Mouse (Mus musculus) retina, postnatal 1 day (tissue): ENCODE measurements around the gene Gm45623.

Experiments
- DNase-seq: peaks from one replicate; pipeline ENCODE4 v3.0.0-alpha.2; 2012

The Gm45623 gene

DNA sequence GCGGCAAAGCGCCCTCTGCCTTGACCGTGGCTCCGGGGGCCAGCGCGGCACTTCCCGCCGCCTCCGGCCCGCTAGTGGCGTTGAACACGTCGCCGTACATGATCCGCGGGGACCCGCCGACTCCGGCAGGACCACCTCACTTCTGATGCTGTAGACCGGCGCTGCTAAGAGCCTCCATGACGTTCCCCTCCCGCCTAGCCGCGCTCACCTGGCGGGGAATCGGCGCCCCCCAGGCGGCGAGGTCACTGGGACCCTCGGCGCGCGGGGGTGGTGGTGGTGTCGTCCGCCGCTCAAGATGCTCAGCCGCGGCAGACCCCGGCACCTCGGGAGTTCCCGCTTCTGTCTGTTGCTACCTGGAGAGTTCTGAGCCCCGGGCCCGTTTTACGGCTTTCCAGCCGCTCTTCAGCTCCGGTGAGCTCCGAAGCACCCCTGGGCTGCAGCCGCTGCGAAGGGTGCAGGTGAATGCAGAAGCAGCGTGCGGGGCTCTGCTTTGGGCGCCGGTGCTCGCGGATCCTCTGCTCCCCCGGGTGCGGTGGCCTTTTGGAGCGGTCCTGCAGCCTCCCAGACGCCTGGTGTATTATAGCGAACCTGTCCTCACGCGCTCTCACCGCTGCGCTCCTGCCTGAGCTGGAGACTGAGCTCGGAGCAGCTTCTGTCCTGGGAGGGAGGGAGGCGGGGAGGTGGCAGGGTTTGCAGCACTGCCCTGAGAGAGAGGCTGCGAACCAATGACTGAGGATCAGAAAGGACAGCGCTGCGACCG, at the start of gene Gm45623:
Gene Gm45623, minus strand, starts transcription at position 636 of the 760 bp plus-strand sequence.
- DNase-seq = peak; percentile 42

DNA sequence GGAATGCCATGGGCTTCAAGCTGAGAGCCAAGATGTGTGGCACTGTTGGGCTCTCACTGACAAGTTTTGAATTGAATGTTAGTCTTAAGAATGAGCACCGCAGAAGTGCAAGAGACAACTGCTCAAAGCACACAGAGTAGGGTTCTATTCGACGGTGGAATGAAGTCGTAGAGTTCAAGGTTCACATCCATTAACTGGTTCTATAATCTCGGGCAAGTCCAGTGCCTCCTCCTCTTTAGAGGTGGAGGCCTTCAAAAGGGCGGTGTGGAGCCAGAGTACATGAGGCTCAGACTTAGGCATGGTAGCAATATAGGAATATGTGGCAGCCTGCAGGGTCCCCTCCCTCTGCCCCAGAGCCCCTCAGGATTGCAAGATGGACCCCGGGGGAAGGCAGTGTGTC, 43.8 kb upstream of the Gm45623 start:
- no peak for DNase-seq

DNA sequence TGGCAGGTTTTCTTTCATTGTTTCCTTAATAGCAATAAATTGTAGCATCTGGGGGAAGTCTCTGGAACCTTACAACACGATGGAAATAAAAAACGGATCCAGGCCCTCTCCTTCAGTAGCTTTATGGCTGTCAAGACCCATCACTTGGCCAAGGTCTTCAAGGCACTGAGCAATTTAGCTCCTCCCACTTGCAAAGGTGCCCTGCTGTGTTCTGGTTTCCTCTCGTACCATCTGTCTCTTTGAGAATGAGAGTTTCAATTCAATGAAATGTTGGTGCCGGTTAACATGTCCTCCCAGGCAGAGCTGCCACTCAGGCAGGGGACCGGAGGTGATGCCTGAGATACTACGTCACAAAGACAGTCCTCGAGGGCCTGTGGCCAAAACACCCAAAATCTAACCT, 41.9 kb upstream of the Gm45623 start:
- DNase-seq = no peak

GRCm38 (mm10) chr13:56794441-56794840, 40.8 kb upstream of the Gm45623 start:
- DNase-seq = no peak

- DNase-seq = no peak
Observed at GRCm38 (mm10) chr13:56792844-56793243, 39.2 kb upstream of the Gm45623 start.

DNA sequence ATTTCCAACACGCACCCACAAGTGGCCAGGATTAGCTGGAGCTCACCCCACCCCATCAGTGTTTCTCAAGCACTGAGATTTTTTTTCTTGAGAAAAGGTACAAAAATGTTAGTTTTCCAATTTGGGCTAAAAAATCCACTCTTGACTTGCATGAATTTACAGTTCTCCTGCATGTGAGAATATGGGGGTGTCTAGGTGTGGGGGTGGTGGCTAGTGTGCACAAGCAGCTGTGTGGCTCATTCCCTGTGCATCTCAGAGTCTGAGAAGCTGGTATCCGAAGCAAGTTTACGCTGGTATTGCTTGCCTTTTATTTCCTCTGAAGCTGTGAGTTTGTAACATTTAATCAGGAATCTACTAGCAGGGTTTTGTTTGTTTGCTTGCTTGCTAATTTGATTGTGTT, 37.1 kb upstream of the Gm45623 start:
- no peak for DNase-seq

DNA sequence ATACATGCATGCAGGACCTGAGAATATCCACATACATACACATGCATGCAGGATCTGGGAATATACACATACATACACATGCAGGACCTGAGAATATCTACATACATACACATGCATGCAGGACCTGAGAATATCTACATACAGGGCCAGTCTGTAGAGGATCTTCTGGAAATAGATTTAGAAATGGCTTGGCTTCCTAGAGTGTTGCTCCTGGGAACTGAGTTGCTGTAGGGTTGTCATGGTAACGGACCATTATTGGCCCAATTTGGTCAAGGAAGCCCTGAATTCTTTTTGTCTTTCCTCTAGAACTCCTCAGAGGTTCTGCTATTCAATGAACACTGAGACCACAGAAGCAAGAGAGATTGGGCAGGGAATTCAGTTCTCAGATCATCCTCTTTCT, 29.0 kb upstream of the Gm45623 start:
- no peak for DNase-seq

- no peak for DNase-seq
Observed at GRCm38 (mm10) chr13:56781697-56782096, 28.1 kb upstream of the Gm45623 start.

DNA sequence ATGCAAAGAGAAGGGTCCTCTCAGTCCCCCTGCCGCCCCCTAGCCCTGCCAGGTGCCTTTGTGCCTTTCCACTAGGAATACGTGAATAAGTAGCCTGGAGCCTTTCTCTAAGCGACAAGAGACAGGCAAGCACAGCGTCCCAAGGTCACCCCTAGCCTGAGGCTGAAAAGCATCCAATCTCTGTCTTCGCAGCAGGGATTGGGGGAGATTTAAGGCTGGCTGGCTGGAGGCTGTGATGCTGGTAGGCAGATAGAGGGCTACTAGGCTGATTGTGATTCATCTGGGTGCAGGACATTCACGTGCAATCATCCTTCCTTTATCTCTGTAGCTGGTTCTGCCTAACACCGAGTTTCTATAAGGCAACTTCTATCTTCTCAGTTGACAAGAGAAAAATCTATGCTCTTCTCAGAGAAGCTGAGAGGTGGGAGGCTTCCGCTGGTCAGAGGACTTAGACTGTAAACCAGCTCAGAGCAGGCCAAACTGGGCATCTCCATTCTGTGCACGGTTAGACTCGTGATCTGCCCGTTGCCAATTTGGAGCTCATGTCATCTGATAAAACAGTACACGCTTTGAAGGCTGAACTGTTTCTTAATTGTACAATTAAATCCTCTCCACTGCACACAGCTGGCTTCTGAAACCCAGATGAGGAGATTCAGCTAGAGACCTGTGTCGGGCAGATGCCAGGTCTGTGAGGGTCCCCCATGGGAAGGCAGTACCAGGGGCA, 27.3 kb upstream of the Gm45623 start:
- DNase-seq = peak; percentile 54

DNA sequence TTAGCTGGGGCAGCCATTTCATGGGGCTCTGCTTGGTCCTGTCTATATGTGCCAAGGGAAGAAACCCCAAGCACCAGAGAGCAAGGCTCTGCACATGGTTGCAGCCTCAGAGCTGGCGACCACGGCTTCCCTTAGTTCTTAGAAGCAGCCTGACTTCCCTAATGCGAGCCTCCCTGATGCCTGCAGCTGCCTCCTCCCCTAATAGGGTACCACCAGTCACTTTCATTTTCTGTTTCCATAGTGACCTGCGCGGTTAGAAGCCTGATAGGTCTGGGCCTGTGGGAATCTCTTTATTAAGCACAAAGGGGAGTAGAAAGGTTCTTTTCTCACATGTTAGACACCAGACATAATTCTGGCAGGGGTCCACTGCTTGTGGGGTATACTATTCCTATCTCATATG, 20.7 kb upstream of the Gm45623 start:
- DNase-seq = peak; percentile 85

GRCm38 (mm10) chr13:56773262-56773870, 19.7 kb upstream of the Gm45623 start:
- DNase-seq = no peak

GRCm38 (mm10) chr13:56772592-56772991, 19.0 kb upstream of the Gm45623 start:
- DNase-seq = no peak

- DNase-seq = no peak
Observed at GRCm38 (mm10) chr13:56770786-56771185, 17.2 kb upstream of the Gm45623 start.

- peak; percentile 88 for DNase-seq
Observed at GRCm38 (mm10) chr13:56770136-56770578, 16.5 kb upstream of the Gm45623 start.

GRCm38 (mm10) chr13:56769431-56769830, 15.8 kb upstream of the Gm45623 start:
- peak; percentile 84 for DNase-seq

GRCm38 (mm10) chr13:56766211-56766610, 12.6 kb upstream of the Gm45623 start:
- no peak for DNase-seq

GRCm38 (mm10) chr13:56765284-56766032, 11.8 kb upstream of the Gm45623 start:
- DNase-seq = no peak

DNA sequence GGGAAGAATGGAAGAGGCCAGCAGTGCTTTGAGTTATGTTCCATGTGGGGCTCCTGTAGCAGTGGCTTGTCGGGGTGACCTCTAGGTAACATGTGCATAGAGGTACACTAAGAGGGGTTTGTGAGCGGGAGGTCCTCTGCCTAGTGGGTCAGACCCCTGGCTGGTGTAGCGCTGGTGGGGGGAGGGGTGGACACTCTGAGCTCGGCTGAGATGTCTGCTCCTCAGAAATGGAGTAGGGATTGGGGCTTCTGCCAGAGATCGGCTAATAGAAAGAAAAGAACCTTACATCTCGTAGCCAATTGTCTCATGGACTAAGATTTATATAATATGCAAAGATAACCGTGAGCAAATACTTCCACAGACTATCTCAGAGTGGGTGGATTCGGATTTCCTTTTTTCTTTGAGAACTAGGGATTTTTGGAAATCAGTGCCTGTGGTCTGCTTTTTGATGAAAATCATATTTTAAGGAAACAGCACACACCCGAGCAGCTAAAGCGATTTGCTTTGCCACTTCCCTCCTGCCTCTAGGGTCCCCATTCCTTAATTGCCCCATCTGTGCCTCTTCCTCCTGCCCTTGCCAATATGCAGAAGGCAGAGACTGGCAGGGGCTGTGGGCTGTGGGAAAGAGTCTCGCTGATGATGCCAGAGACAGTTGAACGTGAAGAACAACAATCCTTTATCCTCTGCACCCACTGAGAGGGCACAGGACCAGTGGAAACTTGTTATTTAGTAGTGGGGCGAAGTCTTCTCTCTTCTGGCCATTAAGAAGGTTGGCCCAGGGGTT, 9.0 kb upstream of the Gm45623 start:
- DNase-seq = no peak

GRCm38 (mm10) chr13:56758492-56758891, 4.9 kb upstream of the Gm45623 start:
- DNase-seq = peak; percentile 85

- no peak for DNase-seq
Observed at GRCm38 (mm10) chr13:56757201-56757600, 3.6 kb upstream of the Gm45623 start.

DNA sequence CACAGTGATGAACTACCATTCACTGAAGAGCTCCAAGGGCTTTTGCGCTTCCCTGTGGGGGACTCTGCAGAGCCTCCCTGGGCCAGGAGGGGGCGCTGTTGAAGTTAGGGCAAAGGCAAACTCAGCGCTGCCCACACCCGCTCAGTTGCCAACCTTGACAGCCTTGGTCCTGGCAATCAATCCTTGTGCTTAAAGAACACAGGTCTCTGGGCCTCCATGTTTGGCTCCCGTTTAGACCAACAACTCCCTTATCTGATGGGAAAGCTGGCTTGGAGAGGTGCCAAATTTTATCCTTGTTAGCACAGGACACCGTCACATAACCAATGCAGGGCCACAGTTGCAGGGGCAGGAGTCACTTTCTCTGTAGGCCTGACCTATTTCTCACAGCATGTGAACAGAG, 2.2 kb upstream of the Gm45623 start:
- DNase-seq = no peak

DNA sequence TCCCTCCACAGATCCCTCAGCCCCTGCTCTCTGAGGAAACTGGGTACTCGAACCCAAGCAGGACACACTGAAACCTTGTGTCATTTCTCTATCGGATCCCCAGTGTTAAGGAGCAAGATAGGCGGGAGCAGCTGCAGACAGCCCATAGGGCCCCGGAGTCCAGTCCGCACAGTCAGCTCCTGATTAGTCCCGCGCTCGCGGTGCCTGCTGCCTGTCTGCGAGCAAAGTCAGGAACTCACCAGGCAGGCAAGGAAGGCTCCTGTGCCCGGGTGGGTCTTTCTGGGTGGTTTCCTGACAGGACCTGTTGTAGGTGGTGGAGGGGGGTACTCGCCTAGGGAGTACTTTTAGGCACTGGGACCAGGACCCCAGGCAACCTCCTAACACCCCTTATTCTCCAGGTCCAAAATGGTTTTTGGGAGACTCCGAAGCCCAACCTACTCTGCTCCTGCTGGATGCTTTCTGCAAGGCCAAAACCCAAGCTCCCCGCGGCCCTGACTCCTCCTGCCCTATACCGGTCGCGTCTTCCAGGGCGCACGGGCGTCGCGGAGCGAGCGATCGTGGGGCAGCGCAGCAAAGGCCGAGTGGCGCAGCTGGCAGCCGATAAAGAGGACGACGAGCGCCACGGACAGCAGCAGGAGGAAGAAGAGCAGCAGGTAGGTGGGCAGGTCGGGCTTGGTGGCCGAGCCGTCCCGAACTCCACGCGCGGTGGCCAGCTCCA, 994 bp downstream of the Gm45623 start:
- DNase-seq = peak; percentile 42
